Mouse (Mus musculus): ENCODE measurements around the gene Ndufs2. TPM values are rescaled to one million over a fixed set of nuclear protein-coding genes. Genes with fewer than 3 reads are reported as not detected.
A peak's percentile ranks its signal among the peaks of the same experiment; 100 is the strongest.

Gene Ndufs2
- polyA plus RNA-seq, 1 experiment: 154 TPM

GRCm38 (mm10) chr1:171279721-171280120, 28.5 kb upstream of the Ndufs2 start:
- Histone ChIP-seq H3K4me1 (replicated peaks; ENCODE audit: control insufficient read depth, insufficient read depth, low read length) (peaks cover 12% of the 10 kb centered on the region), H3K27ac (ENCODE audit: control insufficient read depth, insufficient read depth, low read length) (no peak overlapping the region), H3K4me3 (ENCODE audit: control insufficient read depth, insufficient read depth, low read length) (no peak overlapping the region), H3K27me3 (ENCODE audit: control insufficient read depth, insufficient read depth, low read length) (no peaks in the 10 kb centered on the region), H3K36me3 (ENCODE audit: control insufficient read depth, insufficient read depth, low read length) (peaks cover 28% of the 10 kb centered on the region)
- TF ChIP-seq POLR2A (IDR thresholded peaks at IDR 0.05; ENCODE audit: control insufficient read depth, extremely low read depth, insufficient read depth, low read length, poor library complexity) (no peak), CTCF (IDR thresholded peaks at IDR 0.05; ENCODE audit: borderline replicate concordance, control insufficient read depth, extremely low read depth, insufficient read depth, low read length, poor library complexity) (no peak)
- 93% methylated on average over 5 of the region's 5 CpGs for WGBS
- no peak for DNase-seq

- peaks cover 32% of the 10 kb centered on the region for H3K36me3 ChIP-seq (ENCODE audit: control insufficient read depth, insufficient read depth, low read length)
- 95% methylated on average over 14 of the region's 14 CpGs for WGBS
Observed at GRCm38 (mm10) chr1:171279012-171279705, 28.0 kb upstream of the Ndufs2 start.

GRCm38 (mm10) chr1:171278436-171278835, 27.2 kb upstream of the Ndufs2 start:
- TF ChIP-seq CTCF (IDR thresholded peaks at IDR 0.05; ENCODE audit: borderline replicate concordance, control insufficient read depth, extremely low read depth, insufficient read depth, low read length, poor library complexity) (no peak), POLR2A (IDR thresholded peaks at IDR 0.05; ENCODE audit: control insufficient read depth, extremely low read depth, insufficient read depth, low read length, poor library complexity) (no peak)
- H3K27me3 ChIP-seq (ENCODE audit: control insufficient read depth, insufficient read depth, low read length): no peaks in the 10 kb centered on the region
- H3K4me3 ChIP-seq (ENCODE audit: control insufficient read depth, insufficient read depth, low read length): no peak overlapping the region
- 98% methylated on average over 8 of the region's 8 CpGs for WGBS
- H3K4me1 ChIP-seq (replicated peaks; ENCODE audit: control insufficient read depth, insufficient read depth, low read length): peaks cover 12% of the 10 kb centered on the region
- peaks cover 39% of the 10 kb centered on the region for H3K36me3 ChIP-seq (ENCODE audit: control insufficient read depth, insufficient read depth, low read length)
- H3K27ac ChIP-seq (ENCODE audit: control insufficient read depth, insufficient read depth, low read length): no peak overlapping the region
- peak; percentile 0 for DNase-seq

More at GRCm38 (mm10) chr1:171279012-171279705, 28.0 kb upstream of the Ndufs2 start:
- Histone ChIP-seq H3K27ac (ENCODE audit: control insufficient read depth, insufficient read depth, low read length) (no peak overlapping the region), H3K4me3 (ENCODE audit: control insufficient read depth, insufficient read depth, low read length) (no peak overlapping the region), H3K27me3 (ENCODE audit: control insufficient read depth, insufficient read depth, low read length) (no peaks in the 10 kb centered on the region), H3K4me1 (replicated peaks; ENCODE audit: control insufficient read depth, insufficient read depth, low read length) (peaks cover 12% of the 10 kb centered on the region)
- no peak for DNase-seq
- TF ChIP-seq POLR2A (IDR thresholded peaks at IDR 0.05; ENCODE audit: control insufficient read depth, extremely low read depth, insufficient read depth, low read length, poor library complexity) (no peak), CTCF (IDR thresholded peaks at IDR 0.05; ENCODE audit: borderline replicate concordance, control insufficient read depth, extremely low read depth, insufficient read depth, low read length, poor library complexity) (no peak)

GRCm38 (mm10) chr1:171277736-171278135, 26.5 kb upstream of the Ndufs2 start:
- Histone ChIP-seq H3K4me1 (replicated peaks; ENCODE audit: control insufficient read depth, insufficient read depth, low read length) (peaks cover 12% of the 10 kb centered on the region), H3K4me3 (ENCODE audit: control insufficient read depth, insufficient read depth, low read length) (no peak overlapping the region), H3K27ac (ENCODE audit: control insufficient read depth, insufficient read depth, low read length) (no peak overlapping the region), H3K36me3 (ENCODE audit: control insufficient read depth, insufficient read depth, low read length) (peaks cover 39% of the 10 kb centered on the region), H3K27me3 (ENCODE audit: control insufficient read depth, insufficient read depth, low read length) (no peaks in the 10 kb centered on the region)
- no peak for DNase-seq
- WGBS: 94% methylated on average over 10 of the region's 10 CpGs
- no peak for TF ChIP-seq CTCF (IDR thresholded peaks at IDR 0.05; ENCODE audit: borderline replicate concordance, control insufficient read depth, extremely low read depth, insufficient read depth, low read length, poor library complexity)
- no peak for TF ChIP-seq POLR2A (IDR thresholded peaks at IDR 0.05; ENCODE audit: control insufficient read depth, extremely low read depth, insufficient read depth, low read length, poor library complexity)

- Histone ChIP-seq H3K4me3 (ENCODE audit: control insufficient read depth, insufficient read depth, low read length) (no peak overlapping the region), H3K4me1 (replicated peaks; ENCODE audit: control insufficient read depth, insufficient read depth, low read length) (peaks cover 15% of the 10 kb centered on the region), H3K27ac (ENCODE audit: control insufficient read depth, insufficient read depth, low read length) (no peak overlapping the region), H3K27me3 (ENCODE audit: control insufficient read depth, insufficient read depth, low read length) (no peaks in the 10 kb centered on the region), H3K36me3 (ENCODE audit: control insufficient read depth, insufficient read depth, low read length) (peaks cover 39% of the 10 kb centered on the region)
- TF ChIP-seq CTCF (IDR thresholded peaks at IDR 0.05; ENCODE audit: borderline replicate concordance, control insufficient read depth, extremely low read depth, insufficient read depth, low read length, poor library complexity) (no peak), POLR2A (IDR thresholded peaks at IDR 0.05; ENCODE audit: control insufficient read depth, extremely low read depth, insufficient read depth, low read length, poor library complexity) (no peak)
- no peak for DNase-seq
- WGBS: 93% methylated on average over 14 of the region's 14 CpGs
Observed at GRCm38 (mm10) chr1:171276110-171276748, 25.0 kb upstream of the Ndufs2 start.

- no peak for DNase-seq
- H3K27me3 ChIP-seq (ENCODE audit: control insufficient read depth, insufficient read depth, low read length): no peaks in the 10 kb centered on the region
- no peak overlapping the region for H3K27ac ChIP-seq (ENCODE audit: control insufficient read depth, insufficient read depth, low read length)
- 92% methylated on average over 11 of the region's 11 CpGs for WGBS
- TF ChIP-seq POLR2A (IDR thresholded peaks at IDR 0.05; ENCODE audit: control insufficient read depth, extremely low read depth, insufficient read depth, low read length, poor library complexity) (no peak), CTCF (IDR thresholded peaks at IDR 0.05; ENCODE audit: borderline replicate concordance, control insufficient read depth, extremely low read depth, insufficient read depth, low read length, poor library complexity) (no peak)
- no peak overlapping the region for H3K4me3 ChIP-seq (ENCODE audit: control insufficient read depth, insufficient read depth, low read length)
- H3K36me3 ChIP-seq (ENCODE audit: control insufficient read depth, insufficient read depth, low read length): peaks cover 39% of the 10 kb centered on the region
- peaks cover 19% of the 10 kb centered on the region for H3K4me1 ChIP-seq (replicated peaks; ENCODE audit: control insufficient read depth, insufficient read depth, low read length)
Observed at GRCm38 (mm10) chr1:171275144-171275734, 24.1 kb upstream of the Ndufs2 start.

All from thymus, adult 2 months (tissue).